Mouse (Mus musculus): Measurements from ENCODE around the gene Cradd. TPM values are rescaled to one million over a fixed set of nuclear protein-coding genes. Genes with fewer than 3 reads are reported as not detected.

Gene Cradd
- polyA plus RNA-seq, 1 experiment from 2014 or later: 16.0 TPM

GRCm38 (mm10) chr10:95193875-95194281, 130.1 kb downstream of the Cradd start:
- Histone ChIP-seq H3K4me1 (replicated peaks; ENCODE audit: control insufficient read depth, insufficient read depth, low read length) (no peaks in the 10 kb centered on the region), H3K4me2 (replicated peaks; ENCODE audit: low read depth, low read length) (no peak overlapping the region), H3K9ac (ENCODE audit: low read depth, low read length) (no peak overlapping the region), H3K36me3 (ENCODE audit: control insufficient read depth, insufficient read depth, low read length) (no peaks in the 10 kb centered on the region), H3K9me3 (ENCODE audit: control insufficient read depth, low read length) (no peaks in the 10 kb centered on the region), H3K27ac (ENCODE audit: low read depth, low read length) (no peak overlapping the region), H3K4me3 (ENCODE audit: low read depth, low read length) (no peak overlapping the region), H3K27me3 (ENCODE audit: control insufficient read depth, insufficient read depth, low read length) (no peaks in the 10 kb centered on the region)
- ATAC-seq (ENCODE audit: low FRiP score): no peak
- 60% methylated on average over 11 of the region's 11 CpGs for WGBS
- no peak for DNase-seq (ENCODE audit: low spot score)

GRCm38 (mm10) chr10:95191881-95192280, 132.1 kb downstream of the Cradd start:
- ATAC-seq (ENCODE audit: low FRiP score) (no peak), DNase-seq (ENCODE audit: low spot score) (no peak)
- Histone ChIP-seq H3K27ac (ENCODE audit: low read depth, low read length) (no peak overlapping the region), H3K4me3 (ENCODE audit: low read depth, low read length) (no peak overlapping the region), H3K9ac (ENCODE audit: low read depth, low read length) (no peak overlapping the region), H3K27me3 (ENCODE audit: control insufficient read depth, insufficient read depth, low read length) (no peaks in the 10 kb centered on the region), H3K36me3 (ENCODE audit: control insufficient read depth, insufficient read depth, low read length) (no peaks in the 10 kb centered on the region), H3K4me1 (replicated peaks; ENCODE audit: control insufficient read depth, insufficient read depth, low read length) (no peaks in the 10 kb centered on the region), H3K9me3 (ENCODE audit: control insufficient read depth, low read length) (no peaks in the 10 kb centered on the region), H3K4me2 (replicated peaks; ENCODE audit: low read depth, low read length) (no peak overlapping the region)
- whole genome bisulfite sequencing: 78% methylated on average over 3 of the region's 3 CpGs

DNA sequence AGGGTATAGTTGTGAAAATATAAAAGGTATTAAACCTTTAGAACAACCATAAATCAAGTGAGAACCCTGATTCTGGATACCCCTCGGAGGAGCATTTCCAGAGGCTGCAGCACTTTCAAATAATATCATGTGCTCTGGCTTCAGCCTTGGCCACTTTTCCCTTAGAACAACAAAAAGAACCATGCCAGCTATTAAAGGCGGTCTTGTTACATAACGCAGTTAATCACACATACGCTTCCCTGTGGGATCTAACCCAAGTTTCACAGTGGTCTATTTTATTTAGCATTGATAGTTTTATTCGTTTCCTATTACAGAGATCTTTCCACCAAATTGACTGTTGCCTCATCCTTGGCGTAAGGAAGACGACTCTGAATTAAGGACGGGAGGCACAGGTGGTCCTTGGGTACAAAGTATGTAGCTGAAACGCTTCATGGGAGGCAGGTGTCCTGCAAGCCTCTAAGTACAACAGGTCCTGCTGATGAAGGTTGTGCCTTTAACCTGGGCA, 132.7 kb downstream of the Cradd start:
- H3K4me1 ChIP-seq (replicated peaks; ENCODE audit: control insufficient read depth, insufficient read depth, low read length): no peaks in the 10 kb centered on the region

GRCm38 (mm10) chr10:95189550-95190211, 134.3 kb downstream of the Cradd start:
- no peak overlapping the region for H3K27ac ChIP-seq (ENCODE audit: low read depth, low read length)

More for the DNA sequence above, 132.7 kb downstream of the Cradd start:
- no peak for DNase-seq (ENCODE audit: low spot score)
- no peak overlapping the region for H3K4me3 ChIP-seq (ENCODE audit: low read depth, low read length)
- no peaks in the 10 kb centered on the region for H3K27me3 ChIP-seq (ENCODE audit: control insufficient read depth, insufficient read depth, low read length)
- 94% methylated on average over 9 of the region's 9 CpGs for WGBS
- H3K36me3 ChIP-seq (ENCODE audit: control insufficient read depth, insufficient read depth, low read length): no peaks in the 10 kb centered on the region
- no peak for ATAC-seq (ENCODE audit: low FRiP score)
- no peak overlapping the region for H3K4me2 ChIP-seq (replicated peaks; ENCODE audit: low read depth, low read length)
- H3K9me3 ChIP-seq (ENCODE audit: control insufficient read depth, low read length): no peaks in the 10 kb centered on the region
- no peak overlapping the region for H3K9ac ChIP-seq (ENCODE audit: low read depth, low read length)
- H3K27ac ChIP-seq (ENCODE audit: low read depth, low read length): no peak overlapping the region

GRCm38 (mm10) chr10:95184210-95184609, 139.7 kb downstream of the Cradd start:
- no peak for ATAC-seq (ENCODE audit: low FRiP score)
- WGBS: 82% methylated on average over 5 of the region's 5 CpGs
- DNase-seq (ENCODE audit: low spot score): no peak

More at GRCm38 (mm10) chr10:95189550-95190211, 134.3 kb downstream of the Cradd start:
- H3K4me1 ChIP-seq (replicated peaks; ENCODE audit: control insufficient read depth, insufficient read depth, low read length): no peaks in the 10 kb centered on the region
- 60% methylated on average over 16 of the region's 16 CpGs for WGBS
- no peaks in the 10 kb centered on the region for H3K36me3 ChIP-seq (ENCODE audit: control insufficient read depth, insufficient read depth, low read length)
- H3K9me3 ChIP-seq (ENCODE audit: control insufficient read depth, low read length): no peaks in the 10 kb centered on the region
- ATAC-seq (ENCODE audit: low FRiP score) (no peak), DNase-seq (ENCODE audit: low spot score) (no peak)
- H3K4me2 ChIP-seq (replicated peaks; ENCODE audit: low read depth, low read length): 0 out of 2 replicates have a peak overlapping the region, but pooled peaks have one; percentile 1
- H3K4me3 ChIP-seq (ENCODE audit: low read depth, low read length): no peak overlapping the region
- H3K27me3 ChIP-seq (ENCODE audit: control insufficient read depth, insufficient read depth, low read length): no peaks in the 10 kb centered on the region
- H3K9ac ChIP-seq (ENCODE audit: low read depth, low read length): no peak overlapping the region

DNA sequence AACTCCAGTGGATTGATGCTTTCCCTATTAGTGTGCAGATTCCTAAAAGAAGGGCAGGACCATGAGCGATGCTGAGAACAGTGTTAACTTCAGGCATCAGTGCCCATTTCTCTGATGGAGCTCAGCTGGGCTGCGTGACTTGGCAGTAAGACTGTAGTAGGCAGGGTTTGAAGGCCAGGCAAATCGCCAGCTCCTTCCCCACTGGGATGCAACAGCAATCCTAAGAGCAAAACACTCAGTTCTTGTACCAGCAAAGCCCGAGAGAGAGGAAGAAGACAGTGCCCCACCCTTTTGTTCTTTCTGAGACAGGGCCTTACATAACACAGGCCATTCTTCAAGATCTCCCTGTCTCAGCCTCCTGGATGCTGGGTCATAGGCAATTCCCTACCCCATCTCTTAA, 140.9 kb downstream of the Cradd start:
- no peaks in the 10 kb centered on the region for H3K4me1 ChIP-seq (replicated peaks; ENCODE audit: control insufficient read depth, insufficient read depth, low read length)
- WGBS: 87% methylated on average over 4 of the region's 4 CpGs
- no peak overlapping the region for H3K9ac ChIP-seq (ENCODE audit: low read depth, low read length)
- no peak overlapping the region for H3K27ac ChIP-seq (ENCODE audit: low read depth, low read length)
- H3K4me2 ChIP-seq (replicated peaks; ENCODE audit: low read depth, low read length): no peak overlapping the region
- no peaks in the 10 kb centered on the region for H3K9me3 ChIP-seq (ENCODE audit: control insufficient read depth, low read length)
- no peaks in the 10 kb centered on the region for H3K27me3 ChIP-seq (ENCODE audit: control insufficient read depth, insufficient read depth, low read length)
- no peak overlapping the region for H3K4me3 ChIP-seq (ENCODE audit: low read depth, low read length)
- DNase-seq (ENCODE audit: low spot score) (no peak), ATAC-seq (ENCODE audit: low FRiP score) (no peak)
- H3K36me3 ChIP-seq (ENCODE audit: control insufficient read depth, insufficient read depth, low read length): no peaks in the 10 kb centered on the region

More at GRCm38 (mm10) chr10:95184210-95184609, 139.7 kb downstream of the Cradd start:
- no peak overlapping the region for H3K4me3 ChIP-seq (ENCODE audit: low read depth, low read length)
- no peaks in the 10 kb centered on the region for H3K4me1 ChIP-seq (replicated peaks; ENCODE audit: control insufficient read depth, insufficient read depth, low read length)
- no peaks in the 10 kb centered on the region for H3K36me3 ChIP-seq (ENCODE audit: control insufficient read depth, insufficient read depth, low read length)
- H3K27me3 ChIP-seq (ENCODE audit: control insufficient read depth, insufficient read depth, low read length): no peaks in the 10 kb centered on the region
- H3K9me3 ChIP-seq (ENCODE audit: control insufficient read depth, low read length): no peaks in the 10 kb centered on the region
- no peak overlapping the region for H3K9ac ChIP-seq (ENCODE audit: low read depth, low read length)
- no peak overlapping the region for H3K27ac ChIP-seq (ENCODE audit: low read depth, low read length)
- H3K4me2 ChIP-seq (replicated peaks; ENCODE audit: low read depth, low read length): no peak overlapping the region

- H3K9ac ChIP-seq (ENCODE audit: low read depth, low read length): no peak overlapping the region
- WGBS: 89% methylated on average over 4 of the region's 4 CpGs
- H3K9me3 ChIP-seq (ENCODE audit: control insufficient read depth, low read length): no peaks in the 10 kb centered on the region
- DNase-seq (ENCODE audit: low spot score) (no peak), ATAC-seq (ENCODE audit: low FRiP score) (no peak)
- H3K4me1 ChIP-seq (replicated peaks; ENCODE audit: control insufficient read depth, insufficient read depth, low read length): no peaks in the 10 kb centered on the region
- H3K27me3 ChIP-seq (ENCODE audit: control insufficient read depth, insufficient read depth, low read length): no peaks in the 10 kb centered on the region
- H3K27ac ChIP-seq (ENCODE audit: low read depth, low read length): no peak overlapping the region
- no peaks in the 10 kb centered on the region for H3K36me3 ChIP-seq (ENCODE audit: control insufficient read depth, insufficient read depth, low read length)
- no peak overlapping the region for H3K4me3 ChIP-seq (ENCODE audit: low read depth, low read length)
- H3K4me2 ChIP-seq (replicated peaks; ENCODE audit: low read depth, low read length): no peak overlapping the region
Measured at GRCm38 (mm10) chr10:95182405-95182804, 141.5 kb downstream of the Cradd start.

GRCm38 (mm10) chr10:95181553-95181952, 142.4 kb downstream of the Cradd start:
- ATAC-seq (ENCODE audit: low FRiP score) (no peak), DNase-seq (ENCODE audit: low spot score) (peak; percentile 34)
- no peaks in the 10 kb centered on the region for H3K4me1 ChIP-seq (replicated peaks; ENCODE audit: control insufficient read depth, insufficient read depth, low read length)

DNA sequence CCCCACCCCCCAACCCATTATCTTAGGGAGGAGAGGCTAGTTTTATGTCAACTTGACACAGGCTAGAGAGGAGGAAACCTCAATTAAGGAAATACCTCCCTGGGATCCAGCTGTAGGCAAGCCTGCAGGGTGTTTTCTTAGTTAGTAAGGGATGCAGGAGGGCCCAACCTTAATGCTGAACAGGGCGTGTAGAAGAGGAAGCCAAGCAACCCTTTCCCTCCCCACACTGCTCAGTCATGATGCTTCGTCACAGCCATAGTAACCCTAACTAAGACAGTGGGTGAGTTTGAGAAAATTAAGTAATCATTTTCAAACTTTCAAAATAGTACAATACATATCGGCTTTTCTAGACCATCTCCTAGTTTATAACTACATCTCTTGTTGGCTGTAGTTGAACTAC, 143.0 kb downstream of the Cradd start:
- Histone ChIP-seq H3K36me3 (ENCODE audit: control insufficient read depth, insufficient read depth, low read length) (no peaks in the 10 kb centered on the region), H3K9ac (ENCODE audit: low read depth, low read length) (no peak overlapping the region), H3K27ac (ENCODE audit: low read depth, low read length) (no peak overlapping the region), H3K9me3 (ENCODE audit: control insufficient read depth, low read length) (no peaks in the 10 kb centered on the region), H3K4me2 (replicated peaks; ENCODE audit: low read depth, low read length) (no peak overlapping the region), H3K27me3 (ENCODE audit: control insufficient read depth, insufficient read depth, low read length) (no peaks in the 10 kb centered on the region; the same call in 1 of the 2 replicates), H3K4me1 (replicated peaks; ENCODE audit: control insufficient read depth, insufficient read depth, low read length) (no peaks in the 10 kb centered on the region), H3K4me3 (ENCODE audit: low read depth, low read length) (no peak overlapping the region)
- no peak for ATAC-seq (ENCODE audit: low FRiP score)
- 91% methylated on average over 3 of the region's 3 CpGs for WGBS
- no peak for DNase-seq (ENCODE audit: low spot score)

More at GRCm38 (mm10) chr10:95181553-95181952, 142.4 kb downstream of the Cradd start:
- H3K27ac ChIP-seq (ENCODE audit: low read depth, low read length): no peak overlapping the region
- H3K9ac ChIP-seq (ENCODE audit: low read depth, low read length): no peak overlapping the region
- WGBS: 73% methylated on average over 10 of the region's 10 CpGs
- no peaks in the 10 kb centered on the region for H3K9me3 ChIP-seq (ENCODE audit: control insufficient read depth, low read length)
- H3K4me2 ChIP-seq (replicated peaks; ENCODE audit: low read depth, low read length): no peak overlapping the region
- no peaks in the 10 kb centered on the region for H3K27me3 ChIP-seq (ENCODE audit: control insufficient read depth, insufficient read depth, low read length)
- H3K36me3 ChIP-seq (ENCODE audit: control insufficient read depth, insufficient read depth, low read length): no peaks in the 10 kb centered on the region
- no peak overlapping the region for H3K4me3 ChIP-seq (ENCODE audit: low read depth, low read length)

All from hindbrain, embryonic 11.5 days (tissue).